Mouse (Mus musculus) cerebellum, adult (tissue): ENCODE measurements around the gene 4930453N24Rik.
A peak's percentile ranks its signal among the peaks of the same experiment; 100 is the strongest.

Experiments used
- ATAC-seq: cut with Nextera tagmentation; 2 replicates; pipeline ENCODE4 v1.9.2; 2017; ENCODE audit warnings: mild to moderate bottlenecking, moderate library complexity, mixed read lengths; ENCODE audit not compliant: insufficient number of reproducible peaks, low FRiP score, low TSS enrichment

4930453N24Rik gene

DNA sequence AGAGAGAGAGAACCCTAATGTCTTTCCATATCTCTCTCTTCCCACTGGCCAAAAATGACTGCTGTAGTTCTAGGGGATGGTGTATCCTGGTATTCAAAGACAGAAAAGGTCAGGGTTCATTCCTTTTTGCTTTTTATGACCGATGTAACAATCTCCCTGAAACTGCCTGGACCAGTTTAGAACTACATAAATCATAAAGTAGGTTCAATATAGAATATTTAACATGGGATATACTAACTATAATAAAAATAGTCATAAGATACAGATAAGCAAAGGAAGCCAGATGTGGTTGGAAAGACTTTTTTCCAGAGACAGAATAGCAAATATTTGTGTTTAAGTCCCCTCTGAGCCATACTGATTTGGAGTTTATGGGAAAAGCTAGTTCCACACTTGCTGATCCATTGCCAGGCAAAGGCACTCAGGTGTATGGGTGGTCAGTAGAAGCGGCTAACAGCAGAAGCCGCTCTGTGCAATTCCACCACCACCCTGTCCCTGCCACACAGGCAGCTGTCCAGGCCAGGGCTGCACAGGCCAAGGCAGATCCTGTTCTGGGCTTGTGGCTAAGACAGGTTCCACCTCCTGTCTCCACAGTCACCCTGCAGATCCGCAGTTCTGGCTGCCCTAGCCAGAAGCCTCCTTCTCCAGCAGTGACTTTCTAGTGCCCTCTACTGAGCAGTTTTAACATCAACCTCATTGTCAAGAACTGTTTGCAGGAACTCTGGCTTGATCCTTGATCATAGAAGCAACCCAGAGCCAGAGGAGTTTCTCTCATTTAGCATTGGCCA, 47.5 kb downstream of the 4930453N24Rik start:
- ATAC-seq: peak; percentile 100

- no peak for ATAC-seq
Measured at GRCm38 (mm10) chr16:64721542-64721941, 49.4 kb downstream of the 4930453N24Rik start.

- no peak for ATAC-seq
Measured at GRCm38 (mm10) chr16:64719096-64719495, 51.9 kb downstream of the 4930453N24Rik start.

GRCm38 (mm10) chr16:64717814-64718213, 53.1 kb downstream of the 4930453N24Rik start:
- ATAC-seq: no peak

DNA sequence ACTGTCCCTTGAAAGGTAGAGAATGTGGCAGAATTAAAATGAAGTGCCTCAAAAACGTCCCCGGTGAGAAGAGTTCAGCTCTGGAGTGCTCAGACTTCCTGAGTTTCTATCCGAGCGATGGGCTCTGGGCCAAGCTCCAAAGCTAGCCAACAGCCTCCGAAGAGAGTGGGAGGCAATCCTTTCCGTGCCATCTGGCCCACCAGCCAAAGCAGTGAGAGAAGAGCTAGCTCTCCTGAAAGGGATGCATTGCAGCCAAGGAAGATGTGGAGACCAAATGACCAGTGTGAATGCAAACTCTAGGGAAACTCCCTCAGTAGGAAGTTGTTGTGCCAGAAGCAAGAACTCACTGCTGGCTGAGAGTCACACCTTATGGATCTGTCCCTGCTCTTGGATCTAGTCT, 59.1 kb downstream of the 4930453N24Rik start:
- ATAC-seq: peak; percentile 93
